Mouse (Mus musculus) B cell, adult 2 months (primary cell): ENCODE results near the gene Vps13d.

Source experiments
- DNase-seq, 2 experiments: peaks; one replicate each; pipeline ENCODE4 v3.0.0; 2022

Gene Vps13d

DNA sequence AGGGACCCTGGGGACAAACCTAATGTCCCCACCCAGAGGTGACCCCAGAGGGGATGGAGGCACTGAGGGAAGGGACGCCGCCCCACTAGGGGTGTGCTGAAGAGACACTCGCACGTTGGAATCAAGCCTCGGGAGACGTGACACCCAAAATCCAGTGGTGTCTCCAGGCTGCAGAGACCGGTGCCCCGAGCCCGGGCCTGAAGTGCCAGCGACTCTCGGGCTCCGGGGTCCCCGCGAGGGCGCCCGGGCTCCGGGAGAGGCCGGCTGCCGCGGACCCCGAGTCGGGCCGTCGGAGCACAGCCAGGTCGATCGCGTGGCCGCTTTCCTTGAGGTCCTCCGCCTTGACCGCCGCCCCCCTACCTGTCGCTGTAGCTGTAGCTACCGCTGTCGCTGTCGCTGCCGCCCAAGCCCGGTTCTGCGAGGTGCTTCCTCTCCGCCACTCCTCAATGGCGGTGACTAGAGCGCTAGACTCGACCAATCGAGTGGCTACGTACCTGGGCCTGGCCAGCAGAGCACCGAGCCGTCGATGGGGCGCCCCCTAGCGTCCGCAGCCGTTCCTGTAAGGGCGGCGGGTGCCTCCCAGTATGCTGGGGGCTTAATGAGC, at the start of gene Vps13d:
TSS of gene Vps13d (minus strand) at position 447 of the 604 bp plus-strand sequence.
- DNase-seq, result peak; percentile 95 to 96

GRCm38 (mm10) chr4:145242719-145243350, 48.0 kb upstream of the Vps13d start:
- peak in 1 of 2 experiments; percentile 25 for DNase-seq

DNA sequence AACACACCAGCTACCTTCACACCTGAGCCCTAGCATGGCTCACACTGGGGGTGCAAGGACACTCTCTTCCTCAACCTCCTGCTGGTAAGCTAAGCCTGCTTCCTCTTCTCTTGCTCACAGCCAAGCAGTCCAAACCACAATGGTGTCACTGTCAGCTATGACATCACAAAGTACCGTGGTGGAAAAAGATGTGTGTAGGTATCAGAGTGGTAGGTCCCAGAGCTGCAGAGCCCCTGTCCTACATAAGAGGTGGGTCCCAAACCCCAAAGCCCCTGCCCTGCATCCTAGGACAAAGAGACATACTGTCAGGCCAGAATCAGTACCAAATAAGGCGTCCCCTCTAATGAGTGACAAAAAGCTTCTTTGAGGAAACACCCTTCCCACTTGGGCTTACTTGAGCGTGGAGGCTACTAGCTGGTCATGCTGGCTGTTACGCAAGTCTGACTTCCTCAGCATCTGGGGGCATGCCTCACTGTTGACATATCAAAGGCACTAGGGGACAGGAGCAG, 46.0 kb upstream of the Vps13d start:
- DNase-seq, result peak; percentile 88

GRCm38 (mm10) chr4:145239049-145239830, 44.4 kb upstream of the Vps13d start:
- DNase-seq, result no peak

DNA sequence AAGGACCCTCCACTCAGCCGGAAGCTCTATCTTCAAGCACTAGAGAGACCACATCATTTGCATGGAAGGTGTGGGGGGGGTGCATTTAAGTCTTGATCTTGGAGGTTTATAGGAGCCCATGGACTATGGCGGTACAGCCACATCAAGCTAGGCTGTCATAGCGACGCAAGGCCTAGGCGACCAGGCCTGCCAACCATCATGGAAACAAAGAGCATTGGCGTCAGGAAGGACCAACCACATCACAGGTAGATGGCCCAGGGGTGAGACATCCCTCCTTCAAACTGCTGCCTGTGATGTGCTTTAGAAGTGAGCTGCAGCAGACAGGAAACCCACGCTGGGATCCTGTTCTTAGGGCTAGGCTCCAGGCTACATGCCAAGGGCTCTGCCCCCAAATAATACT, 41.2 kb upstream of the Vps13d start:
- peak; percentile 51 to 60 for DNase-seq

DNA sequence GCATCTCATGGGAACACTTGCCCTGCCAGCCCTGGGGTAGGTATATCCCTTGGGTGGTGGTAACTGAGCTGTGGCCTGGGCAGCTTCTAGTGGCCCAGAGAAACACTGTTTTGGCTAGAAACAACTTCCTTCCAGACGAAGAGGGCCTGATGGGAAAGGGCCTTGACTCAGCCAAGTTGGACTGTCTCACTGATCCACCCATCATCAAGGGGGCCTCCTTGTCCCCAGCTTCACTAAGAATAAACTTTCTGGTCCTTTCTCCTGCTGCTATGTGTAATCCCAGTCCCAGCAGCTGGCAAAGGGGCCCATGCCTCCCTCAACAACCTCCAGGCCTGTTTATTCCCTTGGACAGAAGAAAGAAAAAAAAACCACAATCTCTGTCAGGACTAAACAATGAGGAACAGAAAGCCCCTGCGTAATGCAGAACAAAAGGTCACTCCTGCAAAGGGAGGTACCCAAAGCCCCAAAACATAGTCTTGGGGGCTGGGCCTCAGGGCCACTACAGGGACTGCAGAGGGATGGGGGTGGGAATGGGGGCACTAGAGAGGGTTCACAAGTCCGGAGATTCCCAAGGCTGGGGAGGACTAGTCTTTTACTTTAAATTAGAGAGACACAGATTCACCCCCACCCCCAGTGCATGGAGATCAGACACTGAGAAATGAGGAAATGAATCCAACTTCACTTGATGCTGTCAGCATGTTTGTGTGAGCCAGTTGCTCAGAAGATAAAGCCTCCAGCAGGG, 38.9 kb upstream of the Vps13d start:
- peak; percentile 63 to 71 for DNase-seq

GRCm38 (mm10) chr4:145231732-145232131, 36.9 kb upstream of the Vps13d start:
- DNase-seq, result no peak

DNA sequence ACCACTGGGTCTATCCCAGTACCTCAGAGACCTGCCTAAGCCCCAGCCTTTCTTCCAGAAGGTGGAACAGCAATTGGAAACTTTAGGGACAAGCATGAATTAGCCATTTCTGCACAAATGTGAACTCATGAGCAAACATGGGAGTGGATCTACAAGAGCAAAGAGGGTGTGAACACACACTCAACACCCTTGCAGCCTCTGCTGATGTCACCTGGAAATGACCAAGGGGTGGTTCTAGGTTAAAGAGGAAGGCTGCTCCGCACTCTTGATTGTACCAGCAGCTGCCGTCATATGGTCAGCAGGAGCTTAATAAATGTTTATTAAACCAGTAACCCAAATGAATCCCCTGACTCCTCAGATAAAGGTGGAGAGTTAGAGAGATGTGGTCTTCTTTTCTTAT, 35.8 kb upstream of the Vps13d start:
- no peak for DNase-seq

DNA sequence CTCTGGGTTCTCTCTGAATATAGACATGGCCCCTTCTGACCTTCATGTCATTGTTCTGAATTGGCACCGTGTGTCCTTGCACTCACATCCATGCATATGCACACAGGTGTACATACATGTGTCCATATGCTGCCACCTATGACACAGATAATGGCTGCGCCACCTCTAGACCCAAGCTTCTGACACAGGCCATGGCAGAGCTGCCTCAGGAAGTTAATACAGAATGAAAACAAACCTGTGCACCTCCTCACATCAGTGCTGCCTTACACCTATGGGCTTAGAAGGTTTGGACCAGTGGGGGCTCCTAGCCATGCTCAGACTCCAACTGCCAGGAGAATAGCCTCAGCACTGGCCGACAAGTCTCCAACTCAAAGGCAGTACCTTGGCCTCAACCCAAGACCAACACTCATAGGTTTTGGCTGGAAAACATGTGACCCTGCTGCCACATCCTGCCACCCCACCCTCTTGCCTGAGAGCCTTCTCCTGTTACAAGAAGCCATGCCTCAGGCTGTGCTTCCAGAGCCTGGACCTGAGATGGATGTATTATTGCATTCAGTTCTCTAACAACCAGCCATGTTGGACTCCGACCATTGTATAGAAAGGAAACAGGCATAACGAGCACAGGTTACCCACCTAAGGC, 34.8 kb upstream of the Vps13d start:
- no peak for DNase-seq

DNA sequence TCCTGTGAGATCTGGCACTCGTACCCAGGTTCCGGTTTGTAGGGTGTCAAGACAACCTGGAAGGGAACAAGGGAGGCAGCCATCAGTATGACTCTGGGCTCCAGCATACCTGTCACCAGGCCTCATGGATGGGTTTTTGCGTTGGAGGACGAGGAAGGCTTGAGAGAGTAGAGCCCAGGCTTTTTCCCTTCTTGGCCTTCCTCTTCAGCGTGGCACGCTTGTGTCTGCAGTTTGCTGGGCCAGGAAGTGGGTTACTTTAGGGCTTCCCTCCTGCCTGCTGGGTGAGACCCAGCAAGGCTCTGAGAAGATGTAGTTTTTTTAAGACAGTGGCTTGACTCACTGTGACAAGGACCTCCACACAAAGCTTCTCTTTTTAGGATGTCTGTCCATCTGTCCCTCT, 34.2 kb upstream of the Vps13d start:
- DNase-seq, result no peak

GRCm38 (mm10) chr4:145224613-145225012, 29.8 kb upstream of the Vps13d start:
- no peak for DNase-seq

DNA sequence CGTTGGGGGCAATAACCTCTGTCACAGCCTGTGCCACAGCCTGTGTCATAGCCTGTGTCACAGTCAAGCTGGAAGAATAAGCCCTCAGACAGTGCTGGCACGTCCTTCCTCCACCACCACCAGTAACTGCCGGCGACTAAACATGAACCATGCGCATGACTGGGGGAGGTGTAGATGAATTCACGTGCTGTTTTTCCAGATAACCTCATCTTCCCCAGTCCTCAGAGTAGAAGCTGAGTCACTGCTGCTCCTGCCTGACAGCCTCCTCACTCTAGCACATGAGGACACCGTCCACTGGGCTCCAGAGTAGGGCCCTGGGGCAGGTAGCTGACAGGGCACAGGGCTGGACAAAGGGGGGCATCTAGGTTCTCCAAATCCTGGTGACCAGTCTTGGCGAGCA, 27.3 kb upstream of the Vps13d start:
- no peak for DNase-seq

GRCm38 (mm10) chr4:145221379-145221778, 26.6 kb upstream of the Vps13d start:
- no peak for DNase-seq

DNA sequence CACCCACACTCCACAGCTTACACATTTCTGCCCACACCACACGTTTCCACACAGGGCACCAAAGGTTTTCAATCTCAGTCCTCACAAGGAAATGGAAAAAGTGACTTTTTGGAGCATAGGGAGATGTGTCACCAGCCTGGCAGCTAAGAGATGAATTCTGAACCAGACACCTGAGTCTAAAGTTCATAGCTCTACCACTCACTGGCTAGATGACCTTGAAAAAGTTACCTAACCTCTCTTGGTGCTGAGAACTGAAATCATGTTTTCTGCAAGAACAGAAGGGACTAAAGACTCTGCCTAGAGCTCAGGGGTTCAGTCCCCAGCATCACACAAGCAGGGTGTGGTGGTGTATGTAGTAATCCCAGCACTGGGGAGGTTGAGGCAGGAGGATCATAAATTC, 25.2 kb upstream of the Vps13d start:
- no peak for DNase-seq

GRCm38 (mm10) chr4:145219240-145219985, 24.6 kb upstream of the Vps13d start:
- peak; percentile 80 for DNase-seq

GRCm38 (mm10) chr4:145217837-145218236, 23.0 kb upstream of the Vps13d start:
- no peak for DNase-seq

DNA sequence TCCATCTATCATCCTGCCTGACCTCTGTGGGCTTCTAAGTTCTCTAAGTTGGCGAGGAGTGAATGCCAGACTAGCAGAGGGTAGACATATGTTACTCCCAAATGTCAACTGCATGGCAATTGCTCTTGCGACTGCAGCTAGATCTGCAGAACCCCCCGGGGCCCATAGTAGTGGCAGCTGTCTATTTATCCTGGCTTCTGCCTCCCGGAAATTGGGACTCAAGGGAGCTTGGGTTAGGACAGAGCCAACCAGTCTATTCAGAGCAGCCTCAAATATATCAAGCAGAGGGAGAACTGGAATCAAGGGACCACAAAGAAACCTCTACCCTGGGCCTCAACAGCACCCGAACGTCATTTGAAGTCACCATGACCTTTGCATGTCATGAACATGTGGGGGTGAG, 22.2 kb upstream of the Vps13d start:
- DNase-seq, result no peak

- DNase-seq, result no peak
Measured at GRCm38 (mm10) chr4:145215396-145215795, 20.6 kb upstream of the Vps13d start.

- no peak for DNase-seq
Measured at GRCm38 (mm10) chr4:145214786-145215174, 20.0 kb upstream of the Vps13d start.

DNA sequence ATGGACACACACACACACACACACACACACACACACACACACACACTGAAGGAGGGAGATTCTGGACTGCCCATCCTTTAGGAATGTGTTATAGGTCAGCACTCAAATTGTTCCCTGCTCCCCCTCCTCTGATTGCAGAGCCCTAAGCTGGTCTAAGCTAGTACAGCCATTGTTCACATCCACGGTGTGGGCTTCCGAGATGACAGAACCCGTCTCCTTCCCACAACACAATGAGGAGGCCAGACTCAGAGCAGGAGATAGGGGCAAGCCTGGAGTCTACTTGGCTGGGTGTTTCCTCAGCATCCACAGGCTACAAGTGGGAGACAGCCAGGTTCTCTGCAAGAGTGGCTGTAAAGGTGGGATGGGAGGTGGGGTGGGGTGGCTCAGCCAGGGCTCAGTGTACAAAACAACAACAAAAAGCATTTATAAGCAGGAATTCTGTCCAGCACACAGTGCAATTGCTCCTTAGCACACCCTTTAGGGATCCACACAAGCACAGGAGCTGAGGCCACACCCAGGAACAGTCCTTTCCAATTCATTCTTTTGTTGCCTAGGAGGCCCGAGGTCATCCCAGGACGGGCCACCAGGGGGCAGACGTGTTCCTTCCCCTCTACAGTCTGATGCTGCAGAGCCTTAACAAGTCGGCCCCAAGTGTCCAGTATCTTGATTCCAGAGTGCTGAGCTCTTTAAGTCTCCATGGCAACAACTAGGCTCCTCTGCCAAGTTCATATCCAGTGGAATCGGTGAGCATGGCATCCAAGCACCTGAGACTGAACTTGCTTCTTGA, 19.4 kb upstream of the Vps13d start:
- peak; percentile 95 to 96 for DNase-seq

DNA sequence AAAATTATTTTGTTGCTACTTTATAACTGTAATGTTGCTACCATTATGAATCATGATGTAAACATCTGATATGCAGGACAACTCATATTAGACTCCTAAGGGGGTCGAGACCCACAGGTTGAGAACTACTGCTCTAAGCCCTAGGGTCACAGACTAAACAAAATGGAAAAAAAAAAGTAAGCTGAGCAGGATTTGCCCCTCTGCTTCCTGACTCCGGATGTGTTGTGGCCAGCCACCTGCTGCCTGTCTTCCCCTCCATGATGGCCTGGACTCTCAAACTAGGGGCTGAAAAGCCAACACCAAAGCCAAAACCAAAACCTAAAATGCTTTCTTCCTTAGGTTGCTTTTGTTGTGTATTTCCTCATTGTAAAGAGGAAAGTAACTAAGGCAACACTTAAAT, 16.3 kb upstream of the Vps13d start:
- DNase-seq, result no peak
